Mouse (Mus musculus): ENCODE results near the gene BC037034. TPM values are rescaled to one million over a fixed set of nuclear protein-coding genes. Genes with fewer than 3 reads are reported as not detected.

Gene BC037034
- 210 and 248 TPM in 2 replicates for polyA plus RNA-seq (2012)

DNA sequence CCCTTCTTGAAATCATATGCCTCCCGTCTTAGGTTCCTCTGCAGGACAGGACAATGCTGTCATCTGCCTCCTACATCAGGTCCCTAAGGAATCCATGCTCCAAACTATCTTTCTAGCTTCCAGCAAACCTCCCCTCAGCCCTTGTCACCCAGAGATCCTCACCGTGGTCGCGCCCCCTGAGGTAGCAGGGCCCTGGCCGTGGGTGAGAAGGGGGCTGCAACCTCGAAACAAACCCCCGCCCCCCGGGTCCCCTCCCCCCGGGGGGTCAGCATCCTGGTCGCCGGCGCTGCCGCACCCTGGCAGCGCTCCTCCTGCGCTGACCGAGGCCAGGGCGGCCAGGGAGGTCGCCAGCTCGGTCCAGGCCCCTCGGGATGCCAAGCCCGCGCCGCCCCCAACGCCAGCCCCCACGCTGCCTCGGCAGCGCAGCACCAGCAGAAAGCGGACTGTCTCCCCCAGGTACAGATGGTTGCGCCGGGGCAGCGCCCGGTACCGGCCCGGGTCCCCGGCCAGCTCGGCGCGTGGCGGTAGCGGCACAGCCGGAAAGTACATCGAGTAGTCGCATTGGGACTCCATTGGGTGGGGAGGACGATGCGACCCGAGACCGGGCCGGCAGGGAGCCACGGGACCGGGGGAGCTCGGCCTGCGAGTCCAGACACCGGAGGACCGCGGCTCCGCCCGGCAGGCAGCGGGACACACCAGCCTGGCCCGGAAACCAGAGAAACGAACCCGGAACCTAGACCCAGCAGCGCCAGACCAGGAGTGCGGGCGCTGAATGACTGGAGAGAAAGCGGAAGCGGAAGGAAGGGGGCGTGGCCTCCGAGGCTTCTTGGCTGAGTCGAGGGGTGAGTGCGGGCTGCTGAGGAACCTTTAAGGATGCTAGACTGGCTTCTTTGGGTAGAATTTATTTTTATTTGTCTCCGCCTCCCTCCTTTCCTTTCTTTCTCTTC is at the start of gene BC037034:
Gene BC037034 (minus strand): TSS at position 774 of the 947 bp plus-strand sequence.

DNA sequence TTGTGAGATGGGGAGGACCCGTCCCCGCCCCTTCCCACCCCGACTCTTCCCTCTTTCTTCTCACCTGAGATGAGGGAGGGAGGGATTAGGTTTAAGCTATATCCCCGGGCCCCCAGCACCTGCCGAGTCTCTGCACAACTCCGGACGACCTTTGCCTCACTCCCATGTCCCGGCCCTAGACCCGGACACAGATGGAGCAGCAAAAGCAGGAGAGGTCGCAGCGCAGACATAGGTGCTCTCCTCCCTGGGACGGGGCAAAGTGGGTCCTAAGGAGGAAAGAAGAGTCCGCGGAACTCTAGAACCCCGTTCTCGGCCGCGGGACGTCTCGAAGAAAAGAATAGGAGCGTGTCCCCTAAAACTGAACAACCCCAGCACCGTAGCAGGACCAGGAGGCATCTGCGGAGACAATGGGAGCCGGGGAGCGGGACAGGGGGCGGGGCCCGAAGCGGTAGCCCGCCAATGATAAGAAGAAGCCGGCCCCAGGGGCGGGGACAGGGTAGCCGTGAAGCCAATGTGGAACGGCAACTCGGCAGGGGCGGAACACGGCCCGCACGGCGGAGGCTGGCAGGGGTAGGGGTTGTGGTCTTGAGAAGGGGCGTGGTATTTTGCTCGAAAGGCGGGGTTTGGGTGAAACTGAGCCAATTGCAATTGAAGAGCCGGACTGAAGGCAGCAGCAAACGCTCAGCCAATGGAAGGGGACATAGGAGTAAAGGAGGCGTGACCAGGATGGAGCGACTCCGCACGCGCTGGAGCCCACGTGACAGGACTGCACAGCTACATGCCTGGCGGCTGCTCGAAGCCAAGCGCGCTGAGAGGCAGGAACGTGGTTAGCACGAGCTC is 16.0 kb upstream of the BC037034 start, which contains the start of the genes Gm43720, Gpc2 and Stag3:
Gene Gm43720 (minus strand): TSS at position 374 of the 840 bp plus-strand sequence.
Gene Gpc2 (minus strand): TSS at position 421 of the 840 bp plus-strand sequence.
Gene Stag3 (plus strand): TSS at position 656 of the 840 bp plus-strand sequence.

DNA sequence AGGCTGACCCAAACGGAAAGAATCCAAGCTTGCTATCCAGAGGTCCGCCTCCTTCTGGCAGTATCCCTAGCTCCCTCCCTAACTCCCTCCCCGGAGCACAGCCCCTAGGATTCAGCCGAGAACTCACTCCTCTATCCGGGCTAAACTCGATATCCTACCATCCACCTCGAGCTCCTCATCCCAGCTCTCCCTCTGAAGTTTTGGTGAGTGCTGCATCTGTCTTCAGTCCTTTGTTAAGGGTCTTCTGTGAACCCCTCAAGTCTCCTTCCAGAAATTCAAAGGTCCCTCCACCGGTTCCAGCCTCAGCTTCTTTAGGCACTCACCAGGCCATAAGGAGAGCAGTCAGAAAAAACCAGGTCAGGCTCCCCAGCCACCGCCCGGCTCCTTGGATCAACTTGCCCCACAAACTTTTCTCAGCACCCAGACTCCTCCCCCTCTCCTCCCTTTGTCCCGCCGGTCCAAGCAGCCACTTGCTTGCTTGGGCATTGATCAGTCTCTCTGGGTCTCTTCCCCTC is 8.6 kb upstream of the BC037034 start, which contains the start of gene Gal3st4:
Gene Gal3st4 (minus strand): TSS at position 432 of the 515 bp plus-strand sequence.

DNA sequence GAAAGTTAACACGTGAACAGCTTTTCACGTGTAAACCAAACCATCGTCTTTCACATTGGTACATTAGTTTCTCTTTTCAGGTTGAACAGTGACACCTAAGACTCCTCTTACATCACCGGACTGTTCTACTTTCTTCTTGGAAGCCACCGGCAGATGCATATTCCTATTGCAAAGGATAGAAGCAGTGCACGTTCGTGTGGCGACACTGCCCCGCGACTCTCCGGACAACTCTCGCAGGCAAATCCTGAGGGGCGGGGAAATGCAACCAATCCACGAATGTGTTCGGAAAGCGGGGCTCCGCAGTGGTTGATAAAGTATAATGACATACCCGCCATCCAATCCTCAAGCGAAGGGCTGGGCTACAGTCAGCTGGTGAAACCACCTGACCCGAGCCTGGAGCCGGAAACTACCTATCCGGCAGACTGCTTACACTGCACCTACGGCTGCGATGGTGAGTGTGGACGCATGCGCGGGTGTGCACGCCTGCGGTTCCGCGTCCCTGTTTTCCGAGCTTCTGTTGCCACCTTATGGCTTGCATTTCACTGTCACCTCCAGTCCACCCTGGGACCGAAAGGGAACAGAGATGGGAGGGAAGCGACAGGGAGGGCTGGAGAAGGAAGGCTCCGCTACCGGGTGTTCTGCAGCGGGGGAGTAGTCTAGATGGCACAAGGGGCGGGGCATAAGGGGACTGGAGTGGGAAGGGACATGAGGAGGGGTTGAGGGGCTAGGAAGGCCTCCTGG is 8.3 kb downstream of the BC037034 start, which contains the start of gene Lamtor4:
Gene Lamtor4 (plus strand): TSS at position 130 of the 741 bp plus-strand sequence.

DNA sequence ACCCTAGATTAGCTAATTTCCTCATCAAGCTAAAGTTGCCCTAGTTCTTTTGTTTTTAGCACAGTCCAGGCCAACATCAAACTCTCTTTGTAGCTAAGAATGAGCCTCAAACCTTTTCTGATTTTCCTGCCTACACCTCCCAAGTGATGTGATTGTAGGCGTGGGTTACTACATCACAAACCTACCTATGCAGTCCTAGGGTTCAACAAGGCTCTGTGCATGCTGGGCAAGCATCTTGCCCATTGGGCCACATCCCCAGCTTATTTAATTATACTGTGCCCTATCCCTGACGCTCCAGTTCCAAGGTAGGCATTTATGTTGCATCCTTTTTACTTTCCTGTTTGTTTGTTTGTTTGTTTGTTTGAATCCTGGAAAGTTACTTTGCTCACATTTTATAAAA is 38.1 kb downstream of the BC037034 start, which contains the start of gene Nxpe5:
Gene Nxpe5 (plus strand): TSS at position 199 of the 400 bp plus-strand sequence.

Other genes with a start within 250 kb of the BC037034 start
- 0.03 and 0.05 TPM in 2 replicates for gene Smok3a, start 242.8 kb downstream of the BC037034 start, polyA plus RNA-seq (2012)
- not detected in 2 replicates for gene Smok3b, start 242.6 kb downstream of the BC037034 start, polyA plus RNA-seq (2012)
- gene Smok3c, start 210.8 kb downstream of the BC037034 start, polyA plus RNA-seq (2012), result 0.13 TPM in 1 of 2 replicates, not detected in the other
- gene Zkscan1, start 178.9 kb downstream of the BC037034 start, polyA plus RNA-seq (2012), result 1.0 and 1.1 TPM in 2 replicates
- gene Zscan21, start 147.1 kb downstream of the BC037034 start, polyA plus RNA-seq (2012), result 1.4 and 1.6 TPM in 2 replicates
- 0.29 and 0.35 TPM in 2 replicates for gene Zfp113, start 108.3 kb downstream of the BC037034 start, polyA plus RNA-seq (2012)
- 111 and 113 TPM in 2 replicates for gene Cops6, start 103.0 kb downstream of the BC037034 start, polyA plus RNA-seq (2012)
- 29.7 and 34.6 TPM in 2 replicates for gene Ap4m1, start 92.0 kb downstream of the BC037034 start, polyA plus RNA-seq (2012)
- 63.1 and 79.9 TPM in 2 replicates for gene Mcm7, start 91.6 kb downstream of the BC037034 start, polyA plus RNA-seq (2012)
- 27.4 and 28.8 TPM in 2 replicates for gene Taf6, start 76.6 kb downstream of the BC037034 start, polyA plus RNA-seq (2012)
- gene Cnpy4, start 76.5 kb downstream of the BC037034 start, polyA plus RNA-seq (2012), result 2.8 and 3.1 TPM in 2 replicates
- gene Mblac1, start 69.7 kb downstream of the BC037034 start, polyA plus RNA-seq (2012), result 5.2 and 7.1 TPM in 2 replicates
- gene Nxpe5, start 38.1 kb downstream of the BC037034 start, polyA plus RNA-seq (2012), result 0.39 and 0.83 TPM in 2 replicates
- gene Lamtor4, start 8.6 kb downstream of the BC037034 start, polyA plus RNA-seq (2012), result 135 and 171 TPM in 2 replicates
- gene Gal3st4, start 8.8 kb upstream of the BC037034 start, polyA plus RNA-seq (2012), result not detected in 2 replicates
- gene Gm43720, start 15.9 kb upstream of the BC037034 start, polyA plus RNA-seq (2012), result not detected in 2 replicates
- 5.9 and 8.4 TPM in 2 replicates for gene Gpc2, start 16.0 kb upstream of the BC037034 start, polyA plus RNA-seq (2012)
- gene Stag3, start 16.2 kb upstream of the BC037034 start, polyA plus RNA-seq (2012), result 8.0 and 9.8 TPM in 2 replicates
- not detected in 2 replicates for gene Pvrig, start 77.9 kb upstream of the BC037034 start, polyA plus RNA-seq (2012)
- 1.8 and 2.9 TPM in 2 replicates for gene Zfp157, start 177.4 kb upstream of the BC037034 start, polyA plus RNA-seq (2012)

Measured in megakaryocyte-erythroid progenitor cell, adult 5 weeks (primary cell).